Mouse (Mus musculus): ENCODE results near the gene Hadhb.

DNA sequence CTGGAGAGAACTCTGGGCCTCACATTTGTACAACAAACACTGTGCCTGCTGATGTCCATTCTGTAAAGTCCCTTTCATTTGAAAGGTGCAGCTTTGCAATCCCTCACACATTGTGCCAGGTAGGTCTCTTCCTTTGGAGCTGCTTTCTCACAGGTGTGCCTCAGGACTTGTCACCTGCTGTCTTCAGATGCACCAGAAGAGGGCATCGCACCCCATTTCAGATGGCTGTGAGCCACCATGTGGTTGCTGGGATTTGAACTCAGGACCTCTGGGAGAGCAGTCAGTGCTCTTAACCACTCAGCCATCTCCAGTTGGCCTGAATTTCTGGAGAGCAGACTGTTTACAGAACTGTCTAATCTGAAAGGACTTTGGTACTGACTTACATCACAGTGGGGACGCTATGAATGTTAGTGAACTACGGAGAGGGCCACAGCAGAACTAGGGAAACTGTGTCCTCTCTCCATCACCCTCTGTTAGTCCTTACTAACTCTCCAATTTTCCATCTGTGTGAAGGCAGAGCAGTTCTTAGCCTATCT, 42.4 kb upstream of the Hadhb start:
- TF ChIP-seq CTCF (IDR thresholded peaks at IDR 0.05; ENCODE audit: extremely low read depth, insufficient read length, insufficient replicate concordance, low read depth, low read length) (peak; percentile 38; the same call in 1 of the 2 replicates), POLR2A (IDR thresholded peaks at IDR 0.05; ENCODE audit: low read depth, low read length) (no peak)

All from small intestine, adult 2 months (tissue).